Mouse (Mus musculus) gastrocnemius, postnatal 36 days (tissue): ENCODE data around the gene Olfr1242. TPM values are rescaled to one million over a fixed set of nuclear protein-coding genes. Genes with fewer than 3 reads are reported as not detected.

ENCODE experiments used
- DNase-seq, 2 experiments: peaks; one replicate each; pipeline ENCODE4 v3.0.0; 2022
- intact Hi-C: fragments of 180-260 bp; cut with DNase I; formaldehyde crosslinking; loops from one replicate; pipeline ENCODE4 v1.15.1; 2025
- long read RNA-seq, 2 experiments: library from polyadenylated mRNA; stranded (forward); transcript quantifications; one replicate each; pipeline ENCODE4 v2.0.0; 2021
- total RNA-seq, 2 experiments: library from RNA; stranded (reverse); gene quantifications; 2 replicates each; pipeline ENCODE4 v1.2.3; 2021

Gene Olfr1242
- not detected for total RNA-seq
- long read RNA-seq, experiment 1, result 0 reads
- long read RNA-seq, experiment 2, result 0 reads

DNA sequence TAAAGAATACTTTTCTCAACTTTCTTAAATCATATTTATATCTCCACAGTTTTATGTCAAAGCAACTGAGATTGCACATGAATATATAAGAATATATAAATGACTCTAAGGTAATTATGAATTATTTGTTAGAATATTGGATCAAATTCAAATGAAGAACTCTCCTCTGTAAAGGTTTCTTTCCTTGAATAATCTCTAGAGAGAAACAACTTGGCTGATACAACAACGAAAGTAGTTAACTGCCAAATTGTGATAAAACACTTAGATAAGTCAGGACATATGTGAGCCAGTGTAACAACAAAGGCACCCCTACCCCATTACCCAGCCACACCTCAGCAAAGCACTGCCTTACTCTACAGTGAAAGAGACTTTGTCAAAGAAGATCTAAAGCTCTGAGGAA is at the start of gene Olfr1242:
TSS of gene Olfr1242 (minus strand) at position 101 of the 400 bp plus-strand sequence.
- DNase-seq, result no peak
- intact Hi-C loops, result no loop called here

DNA sequence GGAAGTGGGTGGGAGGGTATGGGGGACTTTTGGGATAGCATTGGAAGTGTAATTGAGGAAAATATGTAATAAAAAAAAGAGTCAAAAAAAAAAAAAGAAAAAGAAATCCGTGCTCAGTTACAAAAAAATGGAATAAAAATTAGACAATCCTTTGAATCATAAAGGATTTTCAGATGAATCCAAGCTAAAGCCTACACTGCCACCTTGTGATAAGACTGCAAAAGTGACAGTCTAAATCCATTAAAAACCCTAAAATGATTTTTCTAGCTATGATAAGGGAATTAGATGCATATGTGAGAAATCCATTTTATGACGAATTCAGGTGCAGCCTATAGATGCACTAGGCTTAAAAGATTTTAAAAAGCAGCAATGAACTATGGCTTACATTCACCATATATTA is 46.4 kb upstream of the Olfr1242 start:
- intact Hi-C loops, result no loop called here
- no peak for DNase-seq

DNA sequence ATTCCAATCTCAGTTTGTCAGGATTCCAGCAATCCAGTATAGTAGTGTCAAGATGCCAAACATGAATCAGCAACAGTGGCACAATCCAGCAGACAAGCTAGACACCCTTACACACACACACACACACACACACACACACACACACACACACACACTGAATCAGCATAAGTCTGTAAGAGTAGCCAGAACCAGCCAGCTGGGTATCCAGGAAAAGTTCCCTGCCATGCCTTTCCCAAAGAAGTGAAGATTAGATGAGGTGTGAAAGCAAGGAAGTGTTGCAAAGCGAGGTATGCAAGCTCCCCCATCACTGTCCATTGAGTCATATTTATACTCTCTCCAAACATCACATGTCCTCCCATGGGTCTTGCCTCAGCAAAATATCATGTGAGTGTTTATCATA is 41.8 kb upstream of the Olfr1242 start:
- DNase-seq, result no peak
- intact Hi-C loops, result no loop called here

DNA sequence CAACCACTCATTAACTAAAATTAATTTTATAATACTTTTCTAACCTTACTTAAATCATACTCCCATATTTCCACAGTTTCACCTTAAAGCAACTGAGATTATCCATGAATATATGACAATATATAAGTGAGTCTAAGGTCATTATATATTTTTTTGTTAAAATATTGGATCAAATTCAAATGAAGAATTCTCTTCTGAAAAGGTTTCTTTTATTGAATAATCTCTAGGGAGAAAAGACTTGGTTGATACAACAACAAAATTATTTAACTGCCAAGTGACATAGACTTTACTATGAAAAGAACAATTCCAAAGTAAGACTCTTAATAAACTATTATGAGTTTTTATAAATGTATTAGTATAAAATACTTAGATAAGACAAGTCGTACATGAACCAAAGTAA is 33.3 kb upstream of the Olfr1242 start, which contains the start of gene Olfr1243:
TSS of gene Olfr1243 (minus strand) at position 101 of the 400 bp plus-strand sequence.
- intact Hi-C loops, result no loop called here
- DNase-seq, result no peak

DNA sequence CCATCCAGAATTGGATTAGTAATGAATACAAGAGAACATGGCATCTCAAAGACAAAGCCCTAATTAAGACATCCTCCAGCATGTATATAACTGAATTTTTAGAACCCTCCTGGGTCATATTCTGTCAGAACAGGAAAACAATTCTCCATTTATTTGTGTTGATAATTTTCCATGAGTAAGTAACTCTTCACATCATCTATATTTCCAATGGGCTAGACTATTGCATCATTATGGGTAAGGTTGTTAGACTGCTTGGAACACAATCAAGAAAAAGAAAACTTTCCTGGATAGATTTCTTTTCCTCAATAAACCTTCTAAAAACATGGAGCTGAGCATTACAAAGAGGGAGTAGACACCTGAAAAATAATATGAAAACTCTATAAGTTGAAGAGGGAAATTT is 11.1 kb downstream of the Olfr1242 start, which contains the start of gene Olfr1241:
TSS of gene Olfr1241 (minus strand) at position 101 of the 400 bp plus-strand sequence.
- DNase-seq, result no peak

DNA sequence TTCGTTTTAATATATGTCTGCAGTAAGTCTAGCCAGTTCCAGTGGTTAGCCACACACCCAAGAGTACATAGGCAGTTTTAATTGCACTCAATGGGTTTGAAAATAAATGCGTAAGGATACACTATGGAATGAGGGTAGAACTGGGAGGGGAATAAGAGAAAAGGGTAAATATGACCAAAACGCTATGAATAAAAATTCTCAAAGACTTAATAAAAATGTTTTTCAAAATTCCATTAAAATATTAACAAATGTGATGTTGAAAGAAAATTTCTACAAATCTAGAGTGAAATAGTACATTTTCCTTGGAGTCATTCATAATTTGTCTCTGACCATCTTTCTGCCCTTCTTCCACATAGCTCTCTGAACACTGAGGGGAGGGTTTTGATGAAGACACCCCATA is 55.2 kb downstream of the Olfr1242 start, which contains the start of gene Olfr1240:
TSS of gene Olfr1240 (minus strand) at position 101 of the 400 bp plus-strand sequence.
- intact Hi-C loops, result no loop called here
- no peak for DNase-seq

More for the DNA sequence above, 11.1 kb downstream of the Olfr1242 start, which contains the start of gene Olfr1241:
- intact Hi-C loops, result no loop called here

Other genes starting within 250 kb of the Olfr1242 start
- not detected for gene Olfr1228, start 244.3 kb downstream of the Olfr1242 start, total RNA-seq
- gene Olfr1229, start 210.3 kb downstream of the Olfr1242 start, total RNA-seq, result not detected
- gene Olfr1230, start 201.1 kb downstream of the Olfr1242 start, total RNA-seq, result not detected
- gene Olfr1231, start 191.3 kb downstream of the Olfr1242 start, total RNA-seq, result not detected
- not detected for gene Olfr1232, start 168.7 kb downstream of the Olfr1242 start, total RNA-seq
- gene Olfr1233, start 155.9 kb downstream of the Olfr1242 start, total RNA-seq, result not detected
- not detected for gene Olfr1234, start 133.5 kb downstream of the Olfr1242 start, total RNA-seq
- not detected for gene Olfr1238, start 88.7 kb downstream of the Olfr1242 start, total RNA-seq
- gene Olfr1239, start 77.9 kb downstream of the Olfr1242 start, total RNA-seq, result not detected
- gene Olfr1240, start 55.3 kb downstream of the Olfr1242 start, total RNA-seq, result not detected
- not detected for gene Olfr1241, start 11.2 kb downstream of the Olfr1242 start, total RNA-seq
- not detected for gene Olfr1243, start 33.2 kb upstream of the Olfr1242 start, total RNA-seq
- not detected for gene Olfr1245, start 80.1 kb upstream of the Olfr1242 start, total RNA-seq
- gene Olfr1246, start 94.8 kb upstream of the Olfr1242 start, total RNA-seq, result not detected
- under 1 TPM in 1 of 2 experiments, not detected in 1; 0.05 TPM for gene Olfr1247, start 115.8 kb upstream of the Olfr1242 start, total RNA-seq
- gene Olfr1248, start 119.9 kb upstream of the Olfr1242 start, total RNA-seq, result not detected
- gene Olfr1249, start 136.6 kb upstream of the Olfr1242 start, total RNA-seq, result not detected
- not detected for gene Olfr1250, start 163.1 kb upstream of the Olfr1242 start, total RNA-seq
- gene Olfr1251, start 173.6 kb upstream of the Olfr1242 start, total RNA-seq, result not detected
- gene Olfr1252, start 226.7 kb upstream of the Olfr1242 start, total RNA-seq, result not detected